Mouse (Mus musculus): ENCODE data around the gene Pyroxd2. TPM values are rescaled to one million over a fixed set of nuclear protein-coding genes. Genes with fewer than 3 reads are reported as not detected.
"Not testable (repeated sequence)": the region's sequence is repeated elsewhere in the genome, so short reads cannot be mapped to it uniquely, and the experiment has no call there.

Gene Pyroxd2
- polyA plus RNA-seq, 1 experiment from 2014 or later: 6.4 TPM

GRCm38 (mm10) chr19:42722500-42722899 lies 30.1 kb downstream of the Pyroxd2 start:
- no peaks in the 10 kb centered on the region for H3K36me3 ChIP-seq
- no peaks in the 10 kb centered on the region for H3K27me3 ChIP-seq
- peaks cover 69% of the 10 kb centered on the region for H3K4me1 ChIP-seq
- WGBS: 5% methylated on average over 2 of the region's 2 CpGs
- H3K9ac ChIP-seq: no peak overlapping the region
- 0 out of 2 replicates have a peak, but pooled peaks have one; percentile 30 for ATAC-seq (replicated peaks; ENCODE audit: low FRiP score)
- H3K4me2 ChIP-seq: no peak overlapping the region
- peak overlapping the region; percentile 45; the same call in 1 of the 2 replicates for H3K27ac ChIP-seq
- H3K9me3 ChIP-seq (replicated peaks): no peaks in the 10 kb centered on the region
- H3K4me3 ChIP-seq (replicated peaks): no peak overlapping the region

- no peak overlapping the region for H3K4me3 ChIP-seq (replicated peaks)
- ATAC-seq (replicated peaks; ENCODE audit: low FRiP score): no peak
- H3K9ac ChIP-seq: no peak overlapping the region
- no peak overlapping the region for H3K4me2 ChIP-seq
- peaks cover 31% of the 10 kb centered on the region for H3K4me1 ChIP-seq
- 84% methylated on average over 3 of the region's 3 CpGs for WGBS
- no peaks in the 10 kb centered on the region for H3K9me3 ChIP-seq (replicated peaks)
- H3K27ac ChIP-seq: no peak overlapping the region
- no peaks in the 10 kb centered on the region for H3K27me3 ChIP-seq
- H3K36me3 ChIP-seq: no peaks in the 10 kb centered on the region
Observed at GRCm38 (mm10) chr19:42718101-42718500, 34.5 kb downstream of the Pyroxd2 start.

GRCm38 (mm10) chr19:42717668-42718067 lies 34.9 kb downstream of the Pyroxd2 start:
- H3K4me3 ChIP-seq (replicated peaks): no peak overlapping the region
- no peaks in the 10 kb centered on the region for H3K27me3 ChIP-seq
- H3K4me2 ChIP-seq: no peak overlapping the region
- H3K36me3 ChIP-seq: no peaks in the 10 kb centered on the region
- no peak overlapping the region for H3K9ac ChIP-seq
- ATAC-seq (replicated peaks; ENCODE audit: low FRiP score): no peak
- no peaks in the 10 kb centered on the region for H3K9me3 ChIP-seq (replicated peaks)
- no peak overlapping the region for H3K27ac ChIP-seq
- H3K4me1 ChIP-seq: peaks cover 27% of the 10 kb centered on the region
- 58% methylated on average over 5 of the region's 5 CpGs for WGBS

GRCm38 (mm10) chr19:42716507-42716906 lies 36.1 kb downstream of the Pyroxd2 start:
- Histone ChIP-seq H3K4me2 (no peak overlapping the region), H3K9me3 (replicated peaks) (no peaks in the 10 kb centered on the region), H3K27me3 (no peaks in the 10 kb centered on the region), H3K9ac (no peak overlapping the region), H3K4me1 (peaks cover 20% of the 10 kb centered on the region), H3K36me3 (no peaks in the 10 kb centered on the region), H3K27ac (no peak overlapping the region), H3K4me3 (replicated peaks) (no peak overlapping the region)
- no peak for ATAC-seq (replicated peaks; ENCODE audit: low FRiP score)
- WGBS: 60% methylated on average over 7 of the region's 7 CpGs

- H3K27me3 ChIP-seq: no peaks in the 10 kb centered on the region
- no peaks in the 10 kb centered on the region for H3K36me3 ChIP-seq
- H3K9me3 ChIP-seq (replicated peaks): no peaks in the 10 kb centered on the region
- 80% methylated on average over 9 of the region's 9 CpGs for WGBS
- no peak overlapping the region for H3K9ac ChIP-seq
- no peak for ATAC-seq (replicated peaks; ENCODE audit: low FRiP score)
- H3K4me1 ChIP-seq: 0 out of 2 replicates have a peak, but pooled peaks cover 4% of the 10 kb centered on the region
- no peak overlapping the region for H3K4me2 ChIP-seq
- no peak overlapping the region for H3K27ac ChIP-seq
- no peak overlapping the region for H3K4me3 ChIP-seq (replicated peaks)
Observed at GRCm38 (mm10) chr19:42713770-42714169, 38.8 kb downstream of the Pyroxd2 start.

- Histone ChIP-seq H3K36me3 (no peaks in the 10 kb centered on the region), H3K27ac (no peak overlapping the region), H3K27me3 (no peaks in the 10 kb centered on the region), H3K4me2 (no peak overlapping the region), H3K4me3 (replicated peaks) (no peak overlapping the region), H3K4me1 (peaks cover 13% of the 10 kb centered on the region), H3K9ac (no peak overlapping the region), H3K9me3 (replicated peaks) (no peaks in the 10 kb centered on the region)
- ATAC-seq (replicated peaks; ENCODE audit: low FRiP score): no peak
- 98% methylated on average over 8 of the region's 10 CpGs for WGBS
Observed at GRCm38 (mm10) chr19:42699426-42699825, 53.1 kb downstream of the Pyroxd2 start.

- H3K4me2 ChIP-seq: no peak overlapping the region
- 0 out of 2 replicates have a peak, but pooled peaks have one; percentile 19 for ATAC-seq (replicated peaks; ENCODE audit: low FRiP score)
- H3K36me3 ChIP-seq: no peaks in the 10 kb centered on the region
- H3K27me3 ChIP-seq: no peaks in the 10 kb centered on the region
- H3K9me3 ChIP-seq (replicated peaks): no peaks in the 10 kb centered on the region
- H3K27ac ChIP-seq: peak overlapping the region; percentile 51
- no peak overlapping the region for H3K9ac ChIP-seq
- WGBS: 74% methylated on average over 2 of the region's 2 CpGs
- H3K4me1 ChIP-seq: peaks cover 15% of the 10 kb centered on the region
- H3K4me3 ChIP-seq (replicated peaks): no peak overlapping the region
Observed at GRCm38 (mm10) chr19:42698576-42698975, 54.0 kb downstream of the Pyroxd2 start.

GRCm38 (mm10) chr19:42697336-42697735 lies 55.2 kb downstream of the Pyroxd2 start:
- peak; percentile 79 for ATAC-seq (replicated peaks; ENCODE audit: low FRiP score)

GRCm38 (mm10) chr19:42690256-42690655 lies 62.3 kb downstream of the Pyroxd2 start:
- 90% methylated on average over 1 of the region's 1 CpGs for WGBS
- Histone ChIP-seq H3K27ac (no peak overlapping the region), H3K4me2 (no peak overlapping the region), H3K36me3 (no peaks in the 10 kb centered on the region), H3K27me3 (no peaks in the 10 kb centered on the region), H3K4me1 (peaks cover 6% of the 10 kb centered on the region), H3K9ac (no peak overlapping the region), H3K9me3 (replicated peaks) (no peaks in the 10 kb centered on the region), H3K4me3 (replicated peaks) (no peak overlapping the region)
- ATAC-seq (replicated peaks; ENCODE audit: low FRiP score): no peak

More at GRCm38 (mm10) chr19:42697336-42697735, 55.2 kb downstream of the Pyroxd2 start:
- no peaks in the 10 kb centered on the region for H3K9me3 ChIP-seq (replicated peaks)
- 29% methylated on average over 6 of the region's 6 CpGs for WGBS
- H3K4me3 ChIP-seq (replicated peaks): no peak overlapping the region
- no peak overlapping the region for H3K4me2 ChIP-seq
- H3K27ac ChIP-seq: no peak overlapping the region; the same call in 1 of the 2 replicates
- peaks cover 15% of the 10 kb centered on the region for H3K4me1 ChIP-seq
- H3K27me3 ChIP-seq: no peaks in the 10 kb centered on the region
- H3K36me3 ChIP-seq: no peaks in the 10 kb centered on the region
- H3K9ac ChIP-seq: no peak overlapping the region

GRCm38 (mm10) chr19:42689786-42690185 lies 62.8 kb downstream of the Pyroxd2 start:
- Histone ChIP-seq H3K4me2 (no peak overlapping the region), H3K9ac (no peak overlapping the region), H3K27me3 (no peaks in the 10 kb centered on the region), H3K27ac (no peak overlapping the region), H3K9me3 (replicated peaks) (no peaks in the 10 kb centered on the region), H3K4me1 (peaks cover 6% of the 10 kb centered on the region), H3K4me3 (replicated peaks) (no peak overlapping the region), H3K36me3 (no peaks in the 10 kb centered on the region)
- WGBS: 59% methylated on average over 4 of the region's 4 CpGs
- peak; percentile 33; the same call in 1 of the 2 replicates for ATAC-seq (replicated peaks; ENCODE audit: low FRiP score)

GRCm38 (mm10) chr19:42689321-42689720 lies 63.3 kb downstream of the Pyroxd2 start:
- ATAC-seq (replicated peaks; ENCODE audit: low FRiP score): no peak
- Histone ChIP-seq H3K27ac (no peak overlapping the region), H3K27me3 (no peaks in the 10 kb centered on the region), H3K9me3 (replicated peaks) (no peaks in the 10 kb centered on the region), H3K9ac (no peak overlapping the region), H3K36me3 (no peaks in the 10 kb centered on the region), H3K4me2 (no peak overlapping the region), H3K4me3 (replicated peaks) (no peak overlapping the region), H3K4me1 (peaks cover 1% of the 10 kb centered on the region)
- 86% methylated on average over 11 of the region's 11 CpGs for WGBS

GRCm38 (mm10) chr19:42682776-42683175 lies 69.8 kb downstream of the Pyroxd2 start:
- not testable (repeated sequence) for H3K9ac ChIP-seq; H3K4me1 ChIP-seq; H3K9me3 ChIP-seq (replicated peaks); H3K27me3 ChIP-seq; H3K4me2 ChIP-seq; H3K27ac ChIP-seq; H3K4me3 ChIP-seq (replicated peaks); H3K36me3 ChIP-seq; ATAC-seq (replicated peaks; ENCODE audit: low FRiP score)
- WGBS: 83% methylated on average over 2 of the region's 2 CpGs

- Histone ChIP-seq H3K4me3 (replicated peaks) (no peak overlapping the region), H3K9me3 (replicated peaks) (no peaks in the 10 kb centered on the region; the same call in 1 of the 2 replicates), H3K4me2 (no peak overlapping the region), H3K9ac (no peak overlapping the region), H3K27ac (no peak overlapping the region), H3K27me3 (no peaks in the 10 kb centered on the region), H3K36me3 (no peaks in the 10 kb centered on the region), H3K4me1 (peaks cover 6% of the 10 kb centered on the region)
- no peak for ATAC-seq (replicated peaks; ENCODE audit: low FRiP score)
- 39% methylated on average over 10 of the region's 10 CpGs for WGBS
Observed at GRCm38 (mm10) chr19:42678191-42678590, 74.4 kb downstream of the Pyroxd2 start.

Data from kidney, embryonic 15.5 days (tissue).